Comparison of ENCODE assay signal across 10 mouse cellular contexts in genomic region chr2:129232484-129232883, GRCm38 (mm10). TPM values are rescaled to one million over a fixed set of nuclear protein-coding genes. Genes with fewer than 3 reads are reported as not detected.
A peak's percentile ranks its signal among the peaks of the same experiment; 100 is the strongest.
DNase-seq lines count a peak whose midpoint lies in the region; ATAC-seq and TF ChIP-seq lines count a peak whose summit lies in the region.
"Had no signal": no experiment of that assay in that cellular context is flagged by ENCODE, and none has a peak within 500 bp of the region (broad histone marks: within the 10 kb centered on the region; RNA-seq: fewer than 3 reads in every experiment).

No protein-coding gene starts in this region.

- H3K27ac ChIP-seq in intestine, postnatal 0 days (ENCODE audit: low read depth, low read length): peak overlapping the region; percentile 79
- peak overlapping the region; percentile 93 for H3K27ac ChIP-seq in liver, embryonic 12.5 days
- H3K27ac ChIP-seq: embryonic facial prominence, embryonic 13.5 days had no signal

- no peak for TF ChIP-seq CTCF in intestine, postnatal 0 days (IDR thresholded peaks at IDR 0.05; ENCODE audit: low read depth)

- ATAC-seq in intestine, postnatal 0 days: peak; percentile 98
- ATAC-seq in liver, embryonic 12.5 days: peak; percentile 59
- no peak for ATAC-seq in monocyte, adult 5-6 weeks (replicated peaks; ENCODE audit: insufficient number of reproducible peaks, low FRiP score, low TSS enrichment, poor library complexity, severe bottlenecking)

- no peaks in the 10 kb centered on the region for H3K9me3 ChIP-seq in intestine, postnatal 0 days (ENCODE audit: control insufficient read depth)
- no peaks in the 10 kb centered on the region for H3K9me3 ChIP-seq in liver, embryonic 12.5 days (replicated peaks)
- H3K9me3 ChIP-seq: embryonic facial prominence, embryonic 13.5 days had no signal

- no peak overlapping the region; the same call in 1 of the 2 replicates for H3K9ac ChIP-seq in intestine, postnatal 0 days (ENCODE audit: low read depth, low read length)
- peak overlapping the region; percentile 77 for H3K9ac ChIP-seq in liver, embryonic 12.5 days
- H3K9ac ChIP-seq: embryonic facial prominence, embryonic 13.5 days had no signal

- H3K4me1 ChIP-seq in intestine, postnatal 0 days (replicated peaks; ENCODE audit: control insufficient read depth, insufficient read depth, low read length): 0 out of 2 replicates have a peak, but pooled peaks cover 11% of the 10 kb centered on the region
- H3K4me1 ChIP-seq in liver, embryonic 12.5 days: peaks cover 87% of the 10 kb centered on the region
- H3K4me1 ChIP-seq: embryonic facial prominence, embryonic 13.5 days had no signal

- DNase-seq in heart, adult 11 months: peak; percentile 89
- DNase-seq in heart, postnatal 14 days: no peak
- peak; percentile 56 to 66 for DNase-seq in adrenal gland, postnatal 36 days
- no peak for DNase-seq in B cell, adult 2 months
- no peak for DNase-seq in thymus, postnatal 14 days

- H3K4me2 ChIP-seq in intestine, postnatal 0 days (replicated peaks; ENCODE audit: low read depth): no peak overlapping the region
- peak overlapping the region; percentile 67 for H3K4me2 ChIP-seq in liver, embryonic 12.5 days
- H3K4me2 ChIP-seq: embryonic facial prominence, embryonic 13.5 days had no signal

- 40% methylated on average over 9 of the region's 9 CpGs for WGBS in intestine, postnatal 0 days
- WGBS in liver, embryonic 12.5 days (ENCODE audit: insufficient replicate concordance): 71% methylated on average over 9 of the region's 9 CpGs

- H3K4me3 ChIP-seq in intestine, postnatal 0 days (ENCODE audit: low read depth, low read length): no peak overlapping the region
- H3K4me3 ChIP-seq in liver, embryonic 12.5 days: no peak overlapping the region
- H3K4me3 ChIP-seq: embryonic facial prominence, embryonic 13.5 days had no signal

- no peaks in the 10 kb centered on the region for H3K36me3 ChIP-seq in intestine, postnatal 0 days (ENCODE audit: control insufficient read depth, insufficient read depth)
- no peaks in the 10 kb centered on the region for H3K36me3 ChIP-seq in liver, embryonic 12.5 days
- H3K36me3 ChIP-seq: embryonic facial prominence, embryonic 13.5 days had no signal

- no peaks in the 10 kb centered on the region for H3K27me3 ChIP-seq in intestine, postnatal 0 days (replicated peaks; ENCODE audit: control insufficient read depth, insufficient read depth, low read length)
- no peaks in the 10 kb centered on the region for H3K27me3 ChIP-seq in liver, embryonic 12.5 days (replicated peaks)
- H3K27me3 ChIP-seq: CH12.LX; embryonic facial prominence, embryonic 13.5 days had no signal

- intact Hi-C loops in heart, postnatal 14 days (cut with DNase I): no loop called here

RNA-seq across cellular contexts. Expression of gene Slc20a1, which starts 33.9 kb away (rescaled TPM):
- 10 to 100 TPM; 14.0 to 16.8 TPM for total RNA-seq in heart, postnatal 14 days (2021)
- 10 to 100 TPM; 16.1 to 20.3 TPM for total RNA-seq in adrenal gland, postnatal 36 days (2021)
- 14.4 and 16.0 TPM in 2 replicates for polyA plus RNA-seq in intestine, postnatal 0 days (2015; fragmentation: Nextera tagmentation; extraction: Ambion mirVana)
- 76.2 and 78.4 TPM in 2 replicates for polyA plus RNA-seq in liver, embryonic 12.5 days (2016; fragmentation: Nextera tagmentation; extraction: Ambion mirVana)
- 139 to 316 TPM (median 186 TPM) in 3 replicates for total RNA-seq in monocyte, adult 5-6 weeks (2017)

Comparison
In these comparisons a context has a peak if more than half of its experiments do, and no peak if none do; other contexts are left out.
1. DNase-seq: peak in heart, adult 11 months (single experiment) and adrenal gland, postnatal 36 days (2 of 2); none in heart, postnatal 14 days (0 of 2), B cell, adult 2 months (0 of 2) and thymus, postnatal 14 days (single experiment).